Mouse (Mus musculus) cerebellum, adult 11 months (tissue): ENCODE results near the gene C530008M17Rik.

ENCODE experiments used
- DNase-seq: peaks from one replicate; pipeline ENCODE4 v3.0.0; 2022

Gene C530008M17Rik

GRCm38 (mm10) chr5:76779094-76779615 lies 122.8 kb downstream of the C530008M17Rik start:
- DNase-seq, result no peak

GRCm38 (mm10) chr5:76781943-76782342 lies 125.6 kb downstream of the C530008M17Rik start:
- DNase-seq, result no peak

- DNase-seq, result no peak
These were observed 126.2 kb downstream of the C530008M17Rik start for GRCm38 (mm10) chr5:76782414-76783103.

GRCm38 (mm10) chr5:76783104-76783441 lies 126.8 kb downstream of the C530008M17Rik start:
- no peak for DNase-seq

- no peak for DNase-seq
These were observed 127.9 kb downstream of the C530008M17Rik start for GRCm38 (mm10) chr5:76784151-76784723.

DNA sequence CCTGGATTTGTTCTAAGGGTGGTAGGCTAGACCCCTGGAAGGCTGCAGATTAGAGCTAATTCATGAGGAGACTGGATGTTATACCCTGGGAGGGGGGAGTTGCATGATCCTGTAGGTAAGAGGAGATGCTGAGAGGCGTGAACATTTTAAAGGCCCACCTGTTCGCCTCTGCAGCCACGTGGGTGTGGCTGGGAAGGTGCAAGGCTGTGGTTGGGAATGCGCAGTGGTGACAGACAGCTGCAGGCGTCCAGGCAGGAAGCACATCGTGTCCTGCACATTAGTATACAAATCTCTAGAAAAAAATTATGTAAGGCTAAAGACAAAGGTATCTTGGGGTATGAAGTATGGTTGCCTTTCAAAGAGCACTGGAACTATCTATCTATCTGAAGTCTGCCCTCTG lies 128.7 kb downstream of the C530008M17Rik start:
- no peak for DNase-seq

DNA sequence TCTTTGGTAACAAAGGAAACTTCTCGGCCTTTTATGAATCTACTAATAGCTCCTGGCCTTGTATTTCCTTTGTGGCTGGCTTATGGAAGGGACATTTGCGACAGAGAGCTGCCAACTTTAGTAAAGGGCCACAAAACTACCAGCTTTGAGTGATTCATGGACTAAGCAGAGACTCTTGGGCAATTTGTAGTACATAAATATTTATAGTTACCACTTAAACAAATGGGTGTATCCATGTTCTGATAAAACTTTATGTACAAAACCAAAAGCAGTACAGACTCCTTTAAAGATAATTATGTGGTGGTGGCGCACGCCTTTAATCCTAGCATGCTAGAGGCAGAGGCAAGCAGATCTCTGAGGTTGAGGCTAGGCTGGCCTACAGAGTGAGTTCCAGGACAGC lies 133.6 kb downstream of the C530008M17Rik start:
- DNase-seq, result no peak

GRCm38 (mm10) chr5:76791280-76791679 lies 135.0 kb downstream of the C530008M17Rik start:
- DNase-seq, result no peak

GRCm38 (mm10) chr5:76792720-76793119 lies 136.4 kb downstream of the C530008M17Rik start:
- DNase-seq, result no peak

- DNase-seq, result no peak
These were observed 141.7 kb downstream of the C530008M17Rik start for GRCm38 (mm10) chr5:76798043-76798442.

DNA sequence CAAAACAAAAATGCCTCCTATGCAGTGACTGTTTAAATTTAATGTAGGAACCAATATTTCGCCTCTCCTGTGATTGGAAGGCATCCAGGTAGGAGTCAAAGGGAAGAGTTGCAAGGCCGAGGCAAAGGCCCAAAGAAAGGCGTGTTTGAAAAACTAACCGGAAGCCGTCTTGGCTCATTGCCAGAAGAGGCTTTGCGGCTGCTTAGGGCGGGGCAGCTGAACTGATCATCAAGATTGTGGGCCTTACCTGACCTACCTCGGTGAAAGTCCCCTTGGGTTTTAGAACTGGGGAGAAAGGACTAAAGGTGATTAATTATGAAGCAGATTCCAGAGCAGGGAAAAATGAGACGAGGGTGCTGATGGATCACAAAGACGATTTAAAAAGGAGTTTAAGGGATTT lies 143.2 kb downstream of the C530008M17Rik start:
- no peak for DNase-seq

DNA sequence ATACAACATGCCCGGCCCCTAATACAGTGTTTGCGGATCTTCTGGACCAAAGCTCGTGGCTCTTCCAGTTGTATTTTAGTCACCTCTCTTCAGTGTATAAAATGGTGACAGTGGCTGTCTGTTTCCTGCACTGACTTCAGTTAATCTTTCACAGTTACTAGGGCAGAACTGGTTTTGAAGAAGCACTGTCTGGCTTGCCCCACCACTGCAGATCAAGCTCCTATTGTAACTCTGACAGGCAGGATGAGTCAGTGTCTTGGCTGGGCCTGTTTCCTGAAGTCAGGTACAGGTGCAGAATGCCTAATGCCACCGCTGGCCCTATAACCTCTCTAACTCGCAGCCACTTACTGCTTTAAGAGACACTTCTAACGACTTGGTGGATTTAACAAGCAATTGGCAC lies 152.7 kb downstream of the C530008M17Rik start:
- DNase-seq, result no peak

GRCm38 (mm10) chr5:76815035-76815434 lies 158.7 kb downstream of the C530008M17Rik start:
- no peak for DNase-seq

- no peak for DNase-seq
These were observed 159.6 kb downstream of the C530008M17Rik start for GRCm38 (mm10) chr5:76815786-76816455.

GRCm38 (mm10) chr5:76816748-76817147 lies 160.4 kb downstream of the C530008M17Rik start:
- no peak for DNase-seq

- DNase-seq, result no peak
These were observed 161.4 kb downstream of the C530008M17Rik start for GRCm38 (mm10) chr5:76817678-76818077.

DNA sequence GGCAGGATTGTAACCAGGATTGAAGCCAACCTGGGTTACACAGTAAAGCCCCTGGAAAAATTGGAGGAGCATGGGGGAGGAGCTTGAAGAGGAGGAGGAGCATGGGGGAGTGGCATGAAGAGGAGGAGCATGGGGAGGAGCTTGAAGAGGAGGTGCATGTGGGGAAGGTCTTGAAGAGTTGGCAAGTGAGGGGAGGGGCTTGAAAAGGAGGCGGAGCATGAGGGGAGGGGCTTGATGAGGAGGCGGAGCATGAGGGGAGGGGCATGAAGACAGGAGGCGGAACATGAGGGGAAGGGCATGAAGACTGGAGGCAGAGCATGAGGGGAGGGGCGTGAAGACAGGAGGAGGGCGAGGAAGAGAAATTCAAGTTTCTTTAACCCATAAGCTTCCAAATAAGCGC lies 162.5 kb downstream of the C530008M17Rik start:
- no peak for DNase-seq

- no peak for DNase-seq
These were observed 165.8 kb downstream of the C530008M17Rik start for GRCm38 (mm10) chr5:76822097-76822496.

- no peak for DNase-seq
These were observed 172.4 kb downstream of the C530008M17Rik start for GRCm38 (mm10) chr5:76828527-76829240.

DNA sequence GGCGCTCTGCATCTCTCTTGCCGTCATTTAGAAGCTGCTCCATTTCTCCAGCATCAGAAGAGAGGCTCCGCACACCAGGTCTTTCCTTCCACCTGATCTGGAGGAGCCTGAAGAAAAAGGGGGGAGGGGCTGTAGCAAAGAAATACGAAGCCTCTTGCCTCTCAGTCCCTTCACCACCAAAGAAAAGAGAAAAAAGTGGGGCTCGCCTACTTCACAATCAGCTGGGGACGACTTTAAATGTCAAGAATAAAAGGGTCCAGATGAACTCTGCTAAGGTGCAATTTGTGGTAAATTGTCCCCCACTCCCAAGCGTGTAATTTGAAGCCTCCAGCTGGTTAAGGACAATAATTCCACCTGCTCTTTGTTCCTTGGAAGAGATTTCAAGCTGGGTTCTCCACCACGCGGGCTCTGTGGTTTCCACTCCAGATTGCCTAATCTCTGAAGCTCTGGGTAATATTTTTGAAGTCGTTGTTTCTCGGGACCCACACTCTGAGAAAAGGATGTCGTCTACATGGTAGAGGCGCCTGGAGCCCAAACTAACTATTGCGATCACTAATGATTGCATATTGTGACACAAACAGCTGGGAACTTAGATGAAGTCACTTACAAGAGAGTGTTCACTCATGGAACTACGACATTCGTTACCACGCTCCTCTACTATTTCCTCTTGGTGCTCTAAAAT lies 176.4 kb downstream of the C530008M17Rik start:
- no peak for DNase-seq

DNA sequence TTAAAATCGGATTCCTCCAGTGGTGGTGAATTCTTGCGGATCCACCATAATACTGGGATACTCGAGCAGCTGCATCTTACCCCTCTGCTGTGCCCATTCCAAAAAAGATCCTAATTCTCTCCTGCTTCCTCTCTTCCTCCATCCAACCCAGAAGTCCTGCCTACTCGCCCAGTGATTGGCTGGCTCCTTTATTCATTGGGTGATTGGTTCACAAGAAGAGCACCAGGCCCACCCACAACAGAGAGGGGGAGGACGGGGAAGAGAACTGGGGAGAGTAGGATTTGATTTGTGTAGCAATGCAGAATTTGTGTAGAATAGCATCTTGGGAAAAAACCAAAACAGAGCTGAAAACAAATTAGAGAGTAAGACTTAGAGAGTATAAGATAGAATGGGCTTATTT lies 180.7 kb downstream of the C530008M17Rik start:
- no peak for DNase-seq

DNA sequence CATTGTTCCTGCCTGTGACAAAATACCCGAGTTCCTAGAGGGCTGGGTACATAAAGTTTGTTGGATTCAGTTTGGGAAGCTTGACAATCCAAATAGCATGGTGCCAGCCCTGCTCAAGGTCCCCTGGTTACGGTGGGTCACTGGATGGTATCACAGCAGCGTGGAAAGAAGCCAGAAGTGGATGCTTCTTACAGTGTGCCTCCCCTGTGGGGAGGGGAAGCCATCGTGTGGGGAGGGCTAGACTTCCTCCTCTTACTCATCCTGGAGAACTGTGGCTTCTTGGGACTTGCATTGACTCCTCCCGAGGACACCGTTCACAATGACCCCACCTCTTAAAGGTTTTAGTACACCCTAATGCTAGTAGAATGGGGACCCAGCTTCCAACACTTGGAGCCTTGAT lies 183.5 kb downstream of the C530008M17Rik start:
- no peak for DNase-seq

DNA sequence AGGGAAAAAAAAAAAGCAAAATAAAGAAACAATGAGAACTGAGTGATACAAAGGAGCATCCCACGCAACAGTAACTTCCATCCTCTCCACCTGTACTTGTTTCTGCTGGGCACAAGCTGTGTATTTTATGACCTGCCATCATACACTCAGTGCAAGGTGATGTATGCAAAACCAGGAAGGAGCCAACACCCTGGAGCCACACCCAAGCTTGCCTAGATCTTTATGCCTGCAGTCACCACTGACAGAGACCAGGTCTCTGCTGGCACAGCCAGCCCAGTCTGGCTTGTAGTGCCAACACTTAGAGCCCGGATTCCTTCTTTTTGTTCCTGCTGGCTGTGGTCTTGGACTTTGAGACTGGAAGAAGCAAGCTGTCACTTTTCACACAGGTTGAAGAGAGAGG lies 185.5 kb downstream of the C530008M17Rik start:
- DNase-seq, result no peak
